Mouse (Mus musculus) WW6 (cell line): ENCODE results near the gene Impg2.

Experiments
- DNase-seq: peaks from one replicate; pipeline ENCODE4 v3.0.0-alpha.2; 2013; ENCODE audit warnings: low read depth, low spot score

The Impg2 gene

DNA sequence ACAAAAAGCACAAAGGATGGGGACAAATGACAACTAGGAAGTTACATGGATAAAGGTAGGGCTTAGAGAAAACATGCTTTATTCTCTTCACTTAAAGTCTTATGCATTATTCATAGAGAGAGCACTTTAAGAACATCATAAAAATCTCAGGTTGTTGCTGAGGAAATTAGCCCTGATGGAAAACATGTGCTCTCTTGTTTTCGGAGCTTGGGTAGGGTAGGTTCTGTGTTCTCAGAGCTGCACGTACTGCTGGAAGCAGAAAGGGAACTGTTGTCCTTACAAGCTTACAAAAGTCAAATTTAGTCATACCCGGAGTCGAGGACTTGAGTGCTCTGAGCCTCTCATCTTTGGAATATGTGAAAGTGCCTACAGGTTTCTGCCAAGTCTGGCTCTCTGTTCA lies 98.9 kb downstream of the Impg2 start:
- DNase-seq, result no peak

DNA sequence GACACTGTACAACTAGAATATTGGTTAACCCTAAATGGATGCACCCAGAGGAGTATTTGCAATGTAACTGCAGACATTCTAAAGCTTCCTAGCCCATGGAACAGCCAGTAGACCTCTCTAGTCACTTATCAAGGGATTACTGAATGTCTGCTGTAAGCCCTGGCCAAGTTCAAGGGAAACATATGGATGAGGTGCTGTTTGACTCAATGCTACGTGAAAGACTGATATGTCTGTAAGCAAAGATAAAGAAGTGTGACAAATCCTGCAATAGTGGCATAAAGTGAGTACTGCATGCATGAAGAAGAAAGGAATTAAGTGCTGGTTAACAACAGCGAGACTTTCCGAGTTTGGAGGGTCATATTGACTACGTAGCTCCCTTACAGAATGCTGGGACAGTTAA lies 100.1 kb downstream of the Impg2 start:
- DNase-seq, result no peak

DNA sequence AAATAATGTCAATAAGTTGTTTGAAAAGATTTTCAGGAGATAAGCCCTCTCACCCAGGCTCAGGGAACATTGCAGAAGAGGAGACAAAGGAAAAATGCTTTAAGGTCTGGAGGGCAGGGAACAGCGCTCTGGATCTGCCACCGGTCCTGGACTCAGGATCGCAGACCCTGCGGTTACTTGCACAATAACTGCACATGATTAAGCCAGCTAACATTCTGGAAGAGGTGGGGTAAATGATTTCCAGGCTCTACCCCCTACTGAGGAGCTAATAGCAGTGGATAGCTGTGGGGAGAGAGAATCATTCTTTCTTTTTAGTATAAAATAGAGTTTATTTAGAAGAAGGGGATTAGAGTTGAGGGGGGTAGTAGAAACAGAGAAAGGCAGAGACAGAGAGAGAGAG lies 103.5 kb downstream of the Impg2 start:
- DNase-seq, result no peak

DNA sequence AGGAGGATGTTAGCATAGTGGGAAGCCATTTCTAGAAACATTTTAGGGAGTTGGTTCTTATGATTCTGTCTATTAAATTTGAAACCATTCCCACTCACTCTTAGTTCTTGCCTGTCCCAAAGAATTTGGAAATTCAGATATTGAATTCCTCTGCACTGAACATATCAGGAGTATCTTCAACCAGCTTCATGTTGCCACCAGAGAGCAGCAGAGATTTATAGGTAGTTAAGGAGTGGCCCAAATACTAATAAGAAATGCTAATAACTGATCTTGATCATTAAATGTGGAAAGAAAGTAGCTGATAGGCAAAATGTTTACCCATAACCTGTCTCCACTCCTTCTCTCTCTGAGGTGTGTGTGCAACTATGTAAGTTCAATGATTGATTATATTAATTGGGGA lies 107.2 kb downstream of the Impg2 start:
- DNase-seq, result no peak
